Mouse (Mus musculus) E14TG2a.4 (cell line): Measurements from ENCODE around the gene Ffar4.
A peak's percentile ranks its signal among the peaks of the same experiment; 100 is the strongest.

Source experiments
- H3K27me3 ChIP-seq: 2 replicates; pipeline ENCODE4 v1.6.1; 2014; ENCODE audit warnings: low read length, control low read depth; ENCODE audit not compliant: insufficient read depth
- H3K36me3 ChIP-seq: 2 replicates; pipeline ENCODE4 v1.6.1; 2014; ENCODE audit warnings: low read length, control low read depth; ENCODE audit not compliant: insufficient read depth
- H3K4me1 ChIP-seq: replicated peaks from 2 replicates; pipeline ENCODE4 v1.6.1; 2014; ENCODE audit warnings: low read depth, low read length, control low read depth
- H3K4me3 ChIP-seq: replicated peaks from 2 replicates; pipeline ENCODE4 v1.5.1; 2014; ENCODE audit warnings: mild to moderate bottlenecking, low read length
- H3K9me3 ChIP-seq: 2 replicates; pipeline ENCODE4 v1.6.1; 2014; ENCODE audit warnings: low read length, control low read depth
- CTCF ChIP-seq: conservative IDR thresholded peaks from 2 replicates; pipeline ENCODE4 v1.5.1; 2014; ENCODE audit warnings: low read length
- NANOG ChIP-seq: IDR thresholded peaks from 2 replicates; pipeline ENCODE4 v1.6.1; 2014; ENCODE audit warnings: borderline replicate concordance, low read length, mixed read lengths
- POU5F1 ChIP-seq: IDR thresholded peaks from 2 replicates; pipeline ENCODE4 v1.6.1; 2014; ENCODE audit warnings: low read length, borderline replicate concordance

Ffar4 gene

GRCm38 (mm10) chr19:38063201-38063600, 33.7 kb upstream of the Ffar4 start:
- no peaks in the 10 kb centered on the region for H3K9me3 ChIP-seq

GRCm38 (mm10) chr19:38064051-38064450, 32.8 kb upstream of the Ffar4 start:
- H3K9me3 ChIP-seq, result no peaks in the 10 kb centered on the region
- TF ChIP-seq CTCF, result no peak
- peak; percentile 10; the same call in 1 of the 2 replicates for TF ChIP-seq NANOG
- TF ChIP-seq POU5F1, result no peak
- peaks cover 83% of the 10 kb centered on the region for H3K36me3 ChIP-seq
- peaks cover 86% of the 10 kb centered on the region for H3K4me1 ChIP-seq
- H3K27me3 ChIP-seq, result no peaks in the 10 kb centered on the region
- peak overlapping the region; percentile 59 for H3K4me3 ChIP-seq

More at GRCm38 (mm10) chr19:38063201-38063600, 33.7 kb upstream of the Ffar4 start:
- Histone ChIP-seq H3K4me3 (peak overlapping the region; percentile 35), H3K36me3 (peaks cover 83% of the 10 kb centered on the region), H3K27me3 (no peaks in the 10 kb centered on the region), H3K4me1 (peaks cover 86% of the 10 kb centered on the region)
- no peak for TF ChIP-seq NANOG

- Histone ChIP-seq H3K36me3 (peaks cover 75% of the 10 kb centered on the region), H3K4me3 (no peak overlapping the region), H3K4me1 (peaks cover 78% of the 10 kb centered on the region), H3K9me3 (no peaks in the 10 kb centered on the region), H3K27me3 (no peaks in the 10 kb centered on the region)
- no peak for TF ChIP-seq NANOG
- no peak for TF ChIP-seq POU5F1
- TF ChIP-seq CTCF, result no peak
Observed at GRCm38 (mm10) chr19:38073226-38073625, 23.6 kb upstream of the Ffar4 start.

GRCm38 (mm10) chr19:38075051-38075450, 21.8 kb upstream of the Ffar4 start:
- Histone ChIP-seq H3K27me3 (no peaks in the 10 kb centered on the region), H3K4me1 (peaks cover 60% of the 10 kb centered on the region), H3K9me3 (no peaks in the 10 kb centered on the region), H3K4me3 (no peak overlapping the region), H3K36me3 (peaks cover 57% of the 10 kb centered on the region)
- TF ChIP-seq NANOG (no peak), CTCF (no peak), POU5F1 (no peak)

GRCm38 (mm10) chr19:38076251-38076650, 20.6 kb upstream of the Ffar4 start:
- Histone ChIP-seq H3K4me1 (peaks cover 55% of the 10 kb centered on the region), H3K4me3 (no peak overlapping the region), H3K27me3 (no peaks in the 10 kb centered on the region), H3K36me3 (peaks cover 45% of the 10 kb centered on the region), H3K9me3 (no peaks in the 10 kb centered on the region)
- TF ChIP-seq POU5F1 (no peak), CTCF (peak; percentile 28; the same call in 1 of the 2 replicates), NANOG (no peak)

GRCm38 (mm10) chr19:38077851-38078540, 18.9 kb upstream of the Ffar4 start:
- Histone ChIP-seq H3K9me3 (no peaks in the 10 kb centered on the region), H3K4me1 (peaks cover 52% of the 10 kb centered on the region), H3K36me3 (peaks cover 27% of the 10 kb centered on the region), H3K4me3 (no peak overlapping the region), H3K27me3 (no peaks in the 10 kb centered on the region)
- TF ChIP-seq NANOG, result no peak
- TF ChIP-seq POU5F1, result no peak
- TF ChIP-seq CTCF, result no peak

- no peak overlapping the region for H3K4me3 ChIP-seq
- TF ChIP-seq NANOG (no peak), CTCF (no peak), POU5F1 (no peak)
- H3K4me1 ChIP-seq, result peaks cover 58% of the 10 kb centered on the region
- no peaks in the 10 kb centered on the region for H3K9me3 ChIP-seq
- peaks cover 5% of the 10 kb centered on the region; the same call in 1 of the 2 replicates for H3K27me3 ChIP-seq
- no peaks in the 10 kb centered on the region for H3K36me3 ChIP-seq
Observed at GRCm38 (mm10) chr19:38081361-38081760, 15.5 kb upstream of the Ffar4 start.

GRCm38 (mm10) chr19:38082931-38083525, 13.8 kb upstream of the Ffar4 start:
- peaks cover 67% of the 10 kb centered on the region for H3K4me1 ChIP-seq
- no peak overlapping the region for H3K4me3 ChIP-seq

More at GRCm38 (mm10) chr19:38082931-38083525, 13.8 kb upstream of the Ffar4 start:
- Histone ChIP-seq H3K36me3 (no peaks in the 10 kb centered on the region), H3K9me3 (no peaks in the 10 kb centered on the region), H3K27me3 (peaks cover 7% of the 10 kb centered on the region; the same call in 1 of the 2 replicates)
- no peak for TF ChIP-seq NANOG
- TF ChIP-seq CTCF, result no peak
- TF ChIP-seq POU5F1, result no peak
